Mouse (Mus musculus): ENCODE results near the gene Ube2q2.

- TF ChIP-seq CTCF (IDR thresholded peaks at IDR 0.05; ENCODE audit: low read depth, low read length) (no peak), POLR2A (IDR thresholded peaks at IDR 0.05; ENCODE audit: insufficient read depth, low read length) (no peak), EP300 (IDR thresholded peaks at IDR 0.05; ENCODE audit: insufficient read depth, low read depth, low read length) (no peak)
Observed at GRCm38 (mm10) chr9:55246918-55247317, 98.3 kb downstream of the Ube2q2 start.
